Mouse (Mus musculus) lung, postnatal 4 days (tissue): ENCODE data around the gene Sipa1l2.

Source experiments
- DNase-seq, 2 experiments: peaks; one replicate each; pipeline ENCODE4 v3.0.0; 2021

The Sipa1l2 gene

DNA sequence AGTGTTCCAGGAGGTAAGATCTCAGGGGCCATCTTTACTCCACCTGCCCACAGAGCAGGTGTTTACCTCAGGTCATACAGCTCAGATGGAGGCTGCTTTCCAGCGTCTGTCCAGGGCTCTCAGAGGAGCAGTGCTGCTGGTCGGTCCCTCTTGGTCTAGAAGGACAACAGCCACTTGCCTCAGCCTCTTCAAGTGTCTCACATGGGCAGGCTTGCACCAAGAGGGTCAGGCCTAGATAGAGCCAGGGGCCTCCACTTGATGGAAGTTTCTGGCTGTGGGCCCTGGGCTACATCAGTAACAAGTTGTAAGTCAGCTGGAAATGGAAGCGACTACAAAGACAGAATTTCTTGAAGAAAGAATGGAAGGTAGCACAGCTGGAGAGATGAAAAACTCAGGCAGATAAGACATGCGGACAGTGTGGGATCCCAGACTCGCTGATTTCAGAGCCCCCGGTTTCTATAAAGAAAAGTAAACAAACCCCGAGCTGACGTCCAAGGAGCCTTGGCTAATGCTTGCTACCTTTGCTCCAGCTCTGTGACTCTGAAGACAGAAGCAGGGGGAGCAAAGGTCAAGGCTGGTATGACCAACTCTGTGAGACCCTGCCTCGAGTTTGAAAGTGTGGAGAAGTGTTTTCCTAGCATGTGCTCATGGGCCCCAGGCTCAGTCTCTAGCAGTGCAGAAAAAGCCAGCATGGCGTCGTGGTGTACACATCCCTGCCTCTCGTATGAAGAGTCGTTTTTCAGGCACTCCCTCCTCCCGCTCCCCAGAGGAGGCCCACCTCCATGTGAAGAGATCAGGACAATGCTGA lies 58.5 kb downstream of the Sipa1l2 start:
- DNase-seq: peak in 1 of 2 experiments; percentile 47

DNA sequence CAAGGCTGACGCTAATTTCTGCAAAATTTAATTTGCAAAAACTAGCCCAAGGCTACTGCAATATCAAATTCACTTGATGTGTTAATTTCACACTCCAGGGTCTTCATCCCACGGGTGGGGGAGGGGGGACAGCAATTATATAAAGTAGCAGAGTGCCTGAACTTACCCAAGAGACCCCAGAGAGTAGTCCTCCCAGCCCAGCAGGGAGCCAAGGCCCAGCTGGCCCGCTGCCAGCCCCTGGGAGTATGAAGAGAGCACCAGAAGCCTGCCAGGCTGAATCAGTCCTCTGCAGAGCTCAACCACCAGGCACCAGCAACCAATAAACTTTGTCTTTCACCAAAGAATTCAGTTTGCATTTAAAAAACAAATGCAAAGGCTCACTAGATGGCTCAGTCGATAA lies 59.8 kb downstream of the Sipa1l2 start:
- peak in 1 of 2 experiments; percentile 60 for DNase-seq

DNA sequence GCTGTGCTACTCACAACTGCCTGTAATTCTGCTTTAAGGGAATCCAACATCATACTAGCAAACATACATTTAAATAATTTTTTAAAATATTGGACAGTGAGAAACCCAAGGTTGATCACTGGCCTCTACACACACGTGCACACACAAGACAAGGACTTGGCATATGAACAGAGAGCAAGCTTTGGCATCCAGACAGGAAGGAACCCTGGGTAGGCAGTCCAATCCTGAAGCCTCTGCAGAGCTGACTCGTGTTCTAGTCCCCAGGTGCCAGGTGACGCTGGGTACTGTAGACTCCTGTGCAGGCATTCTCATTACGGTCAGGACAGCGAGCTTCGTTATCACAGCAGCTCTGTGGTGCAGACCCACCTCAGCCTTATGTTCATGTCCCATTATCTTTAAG lies 60.4 kb downstream of the Sipa1l2 start:
- no peak for DNase-seq

DNA sequence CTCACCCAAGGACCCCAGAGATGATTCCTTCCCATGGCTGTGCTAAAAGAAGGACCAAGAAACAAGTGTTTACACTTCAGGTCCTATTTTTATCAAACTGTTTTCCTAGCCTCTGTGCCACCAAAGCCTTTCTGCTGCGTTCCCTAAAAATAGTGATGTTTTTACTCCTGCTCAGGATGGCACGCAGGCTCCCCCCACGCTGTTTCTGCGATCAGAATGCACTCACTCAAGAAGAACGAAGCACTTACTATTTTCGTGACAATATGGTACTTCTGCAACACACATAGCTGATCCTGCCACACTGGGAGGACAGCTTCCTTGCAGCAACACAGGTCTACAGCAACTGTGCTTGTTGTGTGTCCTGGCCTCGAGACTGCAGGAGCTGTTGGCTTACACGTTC lies 62.3 kb downstream of the Sipa1l2 start:
- DNase-seq: no peak

DNA sequence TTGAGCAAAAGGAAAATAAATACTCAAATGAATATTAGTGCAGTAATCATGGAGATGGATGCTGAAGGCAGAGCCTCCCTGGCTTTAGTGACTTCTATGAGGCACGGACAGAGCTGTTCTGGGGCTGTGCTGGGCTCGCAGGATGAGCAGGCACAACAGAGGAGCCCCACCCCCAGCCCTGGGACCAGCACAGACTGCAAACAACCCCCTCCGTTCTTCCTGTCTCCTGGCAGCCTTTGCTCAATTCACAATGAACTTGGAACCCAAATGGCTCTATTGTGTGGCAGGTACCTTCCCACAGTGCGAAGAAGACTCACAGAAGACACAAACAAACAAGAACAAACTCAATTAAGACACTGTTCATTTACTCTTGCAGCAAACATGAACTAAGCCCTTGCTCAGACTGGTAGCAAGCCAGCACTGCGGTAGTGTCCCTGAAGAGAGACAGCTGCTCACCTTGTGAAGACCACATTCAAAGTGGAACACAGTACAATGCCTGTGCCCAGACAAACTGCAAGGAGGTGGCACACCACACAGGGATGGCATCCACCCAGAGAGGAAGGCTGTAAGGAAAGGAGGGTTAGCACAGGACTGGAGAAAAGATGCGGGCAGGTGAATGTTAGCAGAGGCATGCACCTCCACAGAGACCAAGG lies 64.9 kb downstream of the Sipa1l2 start:
- peak; percentile 49 to 68 for DNase-seq

DNA sequence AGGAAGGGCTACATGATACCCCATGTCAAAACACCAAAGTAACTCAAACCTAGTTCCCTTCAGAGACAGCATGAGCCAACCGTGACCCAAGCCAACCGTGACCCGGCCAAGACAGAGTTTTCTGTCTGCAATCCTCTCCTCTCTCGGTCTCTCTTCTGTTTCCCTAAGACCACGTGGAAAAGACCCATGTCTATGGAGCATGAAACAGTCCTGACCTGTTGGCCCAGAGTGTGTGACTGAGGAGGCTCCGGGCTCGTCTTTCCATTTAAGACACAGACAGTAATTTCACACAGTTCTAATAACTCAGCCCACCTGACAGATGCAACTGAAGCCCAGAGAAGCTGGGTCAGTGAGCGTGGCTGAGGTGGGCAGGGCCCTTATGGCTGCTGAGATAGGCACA lies 65.8 kb downstream of the Sipa1l2 start:
- no peak for DNase-seq

DNA sequence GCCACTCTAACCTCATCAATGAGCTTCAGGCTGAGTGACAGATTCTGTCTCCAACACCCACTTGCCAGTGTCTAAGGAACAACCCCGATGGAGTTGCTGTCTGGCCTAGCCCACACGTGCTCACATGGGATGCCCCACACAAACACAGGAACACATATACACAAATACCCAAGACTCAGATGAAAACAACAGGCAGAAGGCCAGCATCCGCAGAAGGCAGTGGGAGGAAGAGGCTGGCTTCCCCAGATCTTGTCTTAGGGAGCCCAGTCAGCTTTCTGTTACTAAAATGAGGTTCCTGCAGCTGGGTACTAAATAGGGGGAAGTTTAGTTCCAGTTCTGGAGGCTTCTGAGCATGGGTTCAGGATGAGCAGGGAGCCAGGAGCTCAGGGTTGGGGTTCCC lies 66.8 kb downstream of the Sipa1l2 start:
- DNase-seq: peak in 1 of 2 experiments; percentile 48

DNA sequence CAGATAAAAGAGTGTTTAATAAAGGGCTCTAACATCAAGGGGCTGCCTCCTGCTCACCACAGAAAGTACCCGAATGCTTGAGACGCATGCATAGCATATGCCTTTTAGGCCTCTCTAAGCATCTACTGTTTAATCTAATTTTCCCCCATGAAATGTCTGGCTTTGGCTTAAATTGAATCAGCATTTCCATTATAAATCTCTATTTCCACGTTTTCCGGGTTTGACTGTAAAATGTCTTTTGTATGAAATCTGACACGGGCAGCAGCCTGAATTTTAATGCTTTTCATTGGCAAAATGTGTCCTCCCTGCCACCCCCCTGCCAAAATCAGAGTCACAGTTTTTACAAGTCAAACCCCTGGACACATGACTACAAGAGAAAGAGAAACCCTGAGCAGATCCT lies 69.6 kb downstream of the Sipa1l2 start:
- no peak for DNase-seq

DNA sequence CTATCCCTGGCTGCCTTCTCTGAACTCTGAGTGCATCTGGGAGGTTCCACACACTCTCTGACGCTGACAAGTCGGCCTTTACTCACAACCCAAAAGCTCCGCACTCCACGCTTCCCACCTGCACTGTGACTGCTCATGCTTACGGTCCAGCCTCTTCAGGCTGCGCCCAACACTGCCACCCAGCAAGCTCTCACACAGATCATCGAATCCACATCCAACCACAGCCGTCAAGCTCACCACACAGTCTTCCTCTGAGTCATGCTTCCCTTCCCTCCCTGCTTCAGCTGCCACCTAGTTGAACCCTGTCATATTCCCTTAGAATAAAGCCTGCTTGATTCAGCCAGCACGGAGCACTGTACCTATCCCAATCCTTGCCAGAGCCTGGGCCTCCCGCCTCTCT lies 71.1 kb downstream of the Sipa1l2 start:
- no peak for DNase-seq

DNA sequence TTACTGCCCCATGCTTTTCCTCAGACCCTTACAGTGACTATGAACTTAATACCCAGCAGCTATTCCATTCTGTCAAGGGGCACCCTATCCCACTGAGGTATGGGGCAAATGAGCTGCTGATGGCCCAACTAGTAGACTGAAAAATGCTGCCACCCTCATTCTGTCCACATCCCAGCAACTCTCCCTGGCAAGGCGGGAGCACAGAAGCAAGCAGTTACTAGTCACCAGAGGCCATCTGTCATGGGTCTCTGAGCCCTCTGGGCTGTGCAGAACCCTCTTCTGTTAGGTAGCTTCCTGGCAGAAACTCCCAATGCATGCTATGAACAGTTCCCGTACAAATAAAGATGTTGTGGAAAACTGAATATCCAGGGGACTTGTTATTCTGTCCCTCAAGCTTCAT lies 74.1 kb downstream of the Sipa1l2 start:
- DNase-seq: no peak

DNA sequence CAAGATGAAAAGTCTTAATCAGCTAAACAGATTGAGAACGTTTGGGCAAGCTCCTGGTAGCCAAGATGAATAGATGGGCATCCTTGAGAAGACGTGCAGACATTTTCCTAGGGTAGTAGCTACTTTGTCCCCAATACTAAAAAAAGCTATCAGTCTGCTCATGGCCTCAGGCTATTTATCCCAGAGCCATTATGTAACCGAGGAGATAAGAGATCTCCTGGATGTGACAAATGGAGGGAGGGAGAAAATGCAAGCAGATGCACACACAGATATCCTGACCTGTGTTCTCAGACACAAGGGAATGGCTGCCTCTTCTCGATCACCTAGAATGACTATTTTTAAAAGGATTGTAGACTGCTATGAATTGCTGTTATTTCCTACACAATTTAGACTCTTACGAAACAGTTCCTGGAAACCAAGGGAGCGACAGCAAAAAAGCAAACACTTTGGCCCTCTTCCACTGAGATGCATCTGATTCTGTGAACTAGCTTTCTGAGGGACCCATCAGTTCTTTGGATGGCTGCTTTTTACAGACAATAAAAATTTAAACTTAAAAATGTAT lies 76.3 kb downstream of the Sipa1l2 start:
- DNase-seq: no peak

DNA sequence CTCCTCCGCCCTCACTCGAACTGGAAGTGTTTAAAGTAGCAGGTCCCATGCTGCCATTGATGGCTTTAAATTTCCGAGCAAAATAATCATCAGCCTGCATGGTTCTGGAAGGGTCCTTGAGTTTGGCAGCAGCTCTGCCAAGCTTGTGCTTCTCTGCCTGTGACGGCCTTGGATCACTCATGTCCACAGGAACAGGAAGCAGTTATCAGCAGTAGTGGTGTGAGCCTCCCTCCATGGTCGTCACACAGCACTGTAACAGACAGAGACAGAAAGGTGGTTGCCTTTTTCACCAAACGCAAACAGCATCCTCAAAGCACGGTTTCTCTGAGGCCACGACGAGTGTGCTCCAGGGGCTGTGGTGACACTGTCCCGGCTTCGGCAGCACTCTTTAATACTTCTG lies 77.2 kb downstream of the Sipa1l2 start:
- DNase-seq: no peak

DNA sequence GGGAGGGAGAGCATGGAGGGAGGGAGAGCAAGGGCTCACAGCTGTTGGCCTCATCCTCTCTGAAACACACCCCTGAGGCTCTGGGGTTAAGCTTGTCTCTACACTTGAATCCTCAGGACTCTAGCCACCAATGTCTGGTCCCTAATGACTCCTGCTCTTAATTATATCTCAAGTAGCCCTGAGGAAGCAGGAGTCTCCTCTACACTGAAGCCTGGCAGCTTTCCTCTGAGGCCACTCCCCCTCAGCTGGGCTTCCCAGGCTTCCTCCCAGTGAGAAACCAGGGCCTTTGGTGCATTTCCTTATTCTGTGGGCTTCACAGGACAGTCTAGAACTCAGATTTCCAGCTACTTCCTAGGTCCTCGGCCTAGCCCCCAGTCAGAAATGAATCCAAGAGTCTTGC lies 80.9 kb downstream of the Sipa1l2 start:
- peak; percentile 26 to 46 for DNase-seq

DNA sequence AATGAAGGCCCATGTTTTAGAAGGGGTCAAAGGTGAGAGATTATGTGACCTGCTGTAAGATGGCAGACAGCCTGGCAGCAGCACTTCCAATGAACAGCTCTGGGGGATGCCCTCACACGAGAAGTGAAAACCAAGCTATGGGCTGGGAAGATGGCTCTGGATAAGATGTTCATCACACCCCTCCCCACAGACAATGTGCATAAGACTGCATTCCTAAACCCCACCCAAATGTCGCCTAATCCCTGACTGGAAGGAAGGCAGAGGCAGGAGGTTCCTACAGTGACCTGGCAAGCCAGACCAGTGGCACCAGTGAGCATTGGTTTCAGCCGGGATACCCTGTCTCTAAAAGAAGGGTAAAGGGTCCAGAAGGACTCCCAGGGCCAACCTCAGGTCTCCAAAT lies 83.9 kb downstream of the Sipa1l2 start:
- DNase-seq: no peak

DNA sequence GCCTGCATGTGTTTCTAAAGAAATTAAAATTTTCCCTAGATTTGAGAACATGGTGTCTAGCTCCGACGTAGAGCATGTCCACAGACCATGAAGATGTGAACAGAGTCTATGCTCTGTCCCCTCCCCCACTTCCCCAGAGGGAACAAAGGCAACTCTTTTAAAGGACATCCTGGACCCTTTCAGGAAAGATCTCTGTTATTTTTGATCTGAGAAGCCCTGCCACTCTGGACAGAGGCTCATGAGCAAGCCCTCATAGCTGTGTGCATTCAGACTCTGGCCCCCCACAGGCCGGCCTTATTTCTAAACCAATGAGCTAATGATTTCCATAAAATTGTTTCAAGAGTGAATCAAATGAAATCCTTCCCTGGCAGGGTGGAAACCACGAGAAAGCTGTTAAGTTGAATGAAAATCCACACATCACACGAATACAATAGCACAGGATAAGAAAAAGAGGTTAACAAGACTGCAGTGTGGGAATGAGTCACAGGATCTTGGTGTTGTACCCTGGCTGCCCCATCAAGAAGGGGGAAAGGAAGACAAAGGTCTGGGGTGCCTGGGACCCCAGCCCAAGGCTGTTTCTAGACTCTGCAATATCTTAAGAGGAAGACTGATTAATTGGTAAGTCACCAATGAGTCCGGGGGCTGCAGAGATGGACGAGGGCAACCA lies 84.9 kb downstream of the Sipa1l2 start:
- no peak for DNase-seq

DNA sequence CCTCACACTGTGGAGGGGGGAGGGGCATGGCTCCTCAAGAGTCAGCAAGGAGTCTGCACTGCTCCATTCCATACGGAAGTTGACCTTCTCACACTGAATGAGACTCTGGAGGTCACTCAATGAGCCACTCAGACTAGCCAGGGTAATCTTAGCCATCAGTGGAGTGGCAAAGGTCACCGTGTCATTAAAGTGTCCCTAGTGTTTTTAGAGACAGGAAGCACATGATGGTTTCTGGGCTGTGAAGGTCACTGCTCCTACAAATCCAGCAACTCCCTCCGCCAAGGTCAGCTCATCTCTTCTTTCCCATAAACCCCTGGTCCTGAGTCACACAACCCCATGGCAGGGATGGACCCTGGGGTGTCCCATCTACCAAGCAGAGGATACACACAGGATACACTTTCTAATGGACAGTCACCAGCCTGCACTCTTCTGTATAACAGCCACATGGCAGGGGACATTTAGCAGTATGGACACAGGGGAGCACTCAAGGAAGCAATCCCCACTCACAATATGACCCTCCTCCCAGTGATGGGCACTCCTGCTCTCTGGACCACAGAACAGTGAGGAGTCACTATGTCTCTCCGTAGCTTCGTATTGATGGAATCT lies 87.0 kb downstream of the Sipa1l2 start:
- DNase-seq: no peak

DNA sequence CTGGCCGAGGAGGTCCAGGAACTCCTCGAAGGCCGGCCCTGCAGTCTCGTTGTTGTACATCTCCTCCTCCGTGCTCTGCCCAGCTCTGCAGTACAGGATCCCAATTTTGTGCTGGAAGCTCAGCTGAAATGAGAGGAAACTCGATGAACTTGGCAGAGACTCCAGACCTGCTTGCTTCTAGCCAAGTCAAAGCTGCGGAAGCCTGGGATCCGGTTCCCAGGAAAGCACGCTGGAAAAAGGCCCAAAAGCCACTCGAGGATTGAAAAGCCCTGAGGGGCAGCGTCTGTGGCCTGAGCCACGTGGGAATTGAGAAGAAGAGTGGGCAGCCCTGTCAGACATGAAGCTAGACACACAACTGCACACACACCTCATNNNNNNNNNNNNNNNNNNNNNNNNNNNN lies 94.7 kb downstream of the Sipa1l2 start:
- DNase-seq: peak; percentile 63 to 79

DNA sequence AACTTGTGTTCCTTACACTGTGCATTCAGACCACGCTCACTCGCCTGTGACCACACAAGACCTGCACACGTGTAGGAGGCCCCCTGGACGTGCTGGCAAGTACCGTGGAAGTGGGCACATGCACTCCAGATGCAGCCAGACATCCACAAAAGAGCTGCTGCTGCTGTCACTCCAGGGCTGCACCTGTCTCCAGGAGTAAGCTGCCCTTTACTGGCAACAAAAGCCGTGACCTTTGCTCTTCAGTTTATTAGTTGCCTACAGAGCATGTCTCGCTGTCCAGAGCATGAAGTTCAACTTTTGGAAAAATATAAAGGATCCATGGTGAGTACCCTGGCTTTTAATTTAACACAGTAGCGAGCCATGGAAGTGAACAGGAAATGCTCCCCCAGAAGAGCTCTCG lies 98.2 kb downstream of the Sipa1l2 start:
- no peak for DNase-seq

DNA sequence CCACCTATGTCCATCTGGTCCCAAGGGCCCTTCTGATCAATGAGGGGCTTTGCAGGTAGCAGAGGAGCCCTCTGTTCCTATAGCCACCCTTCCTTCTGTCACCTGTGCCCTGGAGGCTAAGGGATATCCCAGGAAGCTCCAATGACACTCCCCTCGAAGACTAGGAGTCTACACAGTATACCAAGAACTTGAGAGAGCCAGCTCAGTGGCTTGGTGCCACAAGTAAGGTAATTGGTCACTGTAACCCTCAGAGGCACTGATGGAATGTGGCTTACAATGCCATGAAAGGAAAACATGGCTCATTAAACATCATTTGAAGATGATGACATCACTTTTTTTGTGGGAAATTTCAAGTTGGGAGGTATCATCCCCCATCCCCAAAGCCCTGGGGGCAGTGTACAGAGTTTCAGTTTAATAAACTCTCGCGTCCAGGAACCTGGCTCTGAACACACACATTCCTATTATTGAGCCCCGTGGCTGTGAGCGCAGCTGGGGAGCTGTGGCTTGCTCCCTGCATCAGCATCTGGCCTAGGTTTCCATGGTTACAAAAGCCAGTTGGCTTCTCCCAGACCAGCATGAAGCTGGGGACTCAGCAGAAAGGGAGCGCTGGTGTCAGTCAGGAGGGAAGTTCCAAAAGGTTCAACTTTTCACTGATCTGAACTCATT lies 104.3 kb downstream of the Sipa1l2 start:
- DNase-seq: no peak

DNA sequence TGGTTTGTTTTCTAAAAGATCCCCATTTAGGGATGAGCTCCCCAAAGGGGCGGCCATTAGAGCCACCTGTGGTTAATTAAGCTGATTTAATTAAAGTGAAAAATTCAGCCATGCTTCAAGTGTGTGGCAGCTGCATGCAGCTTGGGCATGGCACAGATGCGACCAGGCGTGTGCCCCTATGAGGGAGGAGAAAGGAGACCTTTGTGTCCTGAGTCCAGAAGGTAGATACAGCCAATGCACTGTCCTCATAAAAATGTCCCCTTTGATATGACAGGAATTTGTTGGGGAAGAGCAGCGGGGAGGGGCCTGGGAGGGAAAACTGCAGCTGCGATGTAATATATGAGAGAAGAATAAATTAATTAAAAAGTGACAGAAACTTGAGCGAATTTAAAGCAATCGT lies 106.7 kb downstream of the Sipa1l2 start:
- no peak for DNase-seq

DNA sequence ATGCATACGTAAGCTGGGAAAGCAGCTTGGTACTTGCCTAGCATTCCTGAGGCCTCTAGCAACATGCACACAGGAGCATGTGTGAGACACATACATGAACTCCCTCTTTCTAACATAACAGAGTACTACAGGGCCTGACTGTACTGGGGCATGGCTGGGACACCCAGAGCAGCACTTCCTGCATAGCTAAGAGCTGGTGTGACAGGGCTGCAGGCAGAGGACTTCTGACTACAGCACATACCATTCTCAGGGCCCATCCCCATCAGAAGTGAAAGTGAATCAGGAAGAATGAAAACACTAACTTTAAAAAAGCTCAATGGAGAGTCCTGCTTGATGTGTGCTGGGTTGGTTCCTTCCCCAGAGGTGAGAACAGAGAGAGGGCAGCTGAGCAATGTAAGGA lies 108.1 kb downstream of the Sipa1l2 start:
- peak; percentile 38 to 57 for DNase-seq

DNA sequence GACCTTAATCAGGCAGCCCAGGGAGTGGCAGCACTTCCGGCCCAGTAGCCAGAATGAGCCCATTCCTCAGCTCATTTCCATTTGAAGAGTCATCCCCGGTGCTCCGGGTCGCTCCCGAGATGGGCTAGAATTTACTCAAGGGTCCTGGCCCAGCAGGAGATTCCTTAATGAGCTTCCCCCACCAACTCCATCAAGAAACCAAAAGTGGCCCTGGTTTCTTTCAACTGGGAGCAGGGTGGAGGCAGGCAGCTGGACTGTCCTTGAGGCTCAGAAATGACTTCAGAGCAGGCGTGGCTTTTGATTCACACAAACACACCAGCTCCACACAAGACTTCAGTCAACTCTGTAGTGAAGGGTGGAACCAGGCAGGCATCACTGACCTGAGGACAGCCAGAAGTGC lies 109.0 kb downstream of the Sipa1l2 start:
- DNase-seq: no peak

DNA sequence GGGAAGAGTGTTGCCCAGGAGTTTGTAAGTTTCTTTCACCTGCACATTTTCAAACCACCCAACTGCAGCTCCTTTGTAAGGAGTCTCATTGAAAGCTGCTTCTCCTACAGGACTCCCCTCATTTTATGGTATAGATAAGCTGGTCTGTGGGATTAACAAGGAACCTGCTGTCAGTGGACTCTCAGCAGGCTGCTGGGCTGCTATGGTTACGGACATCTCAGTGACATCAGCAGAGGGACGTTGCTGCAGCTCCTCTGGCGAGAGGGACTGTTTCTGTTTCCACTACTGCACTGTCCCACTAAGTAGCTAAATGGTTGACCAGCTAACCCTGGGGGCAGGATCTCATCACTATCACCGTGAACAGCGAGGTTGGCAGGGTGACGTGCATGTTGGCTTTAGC lies 120.6 kb downstream of the Sipa1l2 start:
- DNase-seq: no peak
